Mouse (Mus musculus) splenic B cell, adult 2 months (primary cell): ENCODE data around the gene Lsg1.

Source experiments
- DNase-seq: peaks from one replicate; pipeline ENCODE4 v3.0.0-alpha.2; 2011; ENCODE audit warnings: low read depth, low spot score
- H3K27me3 ChIP-seq: 2 replicates; pipeline ENCODE4 v1.6.1; 2012; ENCODE audit warnings: mild to moderate bottlenecking, low read length, moderate library complexity, mixed read lengths; ENCODE audit not compliant: control insufficient read depth, poor library complexity, insufficient read depth, severe bottlenecking
- H3K36me3 ChIP-seq: 2 replicates; pipeline ENCODE4 v1.6.1; 2012; ENCODE audit warnings: mild to moderate bottlenecking, low read length, moderate library complexity, mixed read lengths; ENCODE audit not compliant: control insufficient read depth, poor library complexity, insufficient read depth, severe bottlenecking

Gene Lsg1

GRCm38 (mm10) chr16:30549966-30550747, 37.2 kb downstream of the Lsg1 start:
- peak; percentile 77 for DNase-seq
- Histone ChIP-seq H3K36me3 (no peaks in the 10 kb centered on the region), H3K27me3 (no peaks in the 10 kb centered on the region; the same call in 1 of the 2 replicates)

GRCm38 (mm10) chr16:30549516-30549915, 37.9 kb downstream of the Lsg1 start:
- no peak for DNase-seq
- Histone ChIP-seq H3K36me3 (no peaks in the 10 kb centered on the region), H3K27me3 (no peaks in the 10 kb centered on the region; the same call in 1 of the 2 replicates)

- Histone ChIP-seq H3K36me3 (no peaks in the 10 kb centered on the region), H3K27me3 (no peaks in the 10 kb centered on the region; the same call in 1 of the 2 replicates)
- no peak for DNase-seq
These were observed 39.1 kb downstream of the Lsg1 start for GRCm38 (mm10) chr16:30548291-30548690.

GRCm38 (mm10) chr16:30544693-30545092, 42.7 kb downstream of the Lsg1 start:
- Histone ChIP-seq H3K27me3 (no peaks in the 10 kb centered on the region), H3K36me3 (no peaks in the 10 kb centered on the region)
- no peak for DNase-seq

- H3K36me3 ChIP-seq, result no peaks in the 10 kb centered on the region
- H3K27me3 ChIP-seq, result no peaks in the 10 kb centered on the region
- DNase-seq, result no peak
These were observed 44.0 kb downstream of the Lsg1 start for GRCm38 (mm10) chr16:30543386-30543785.

GRCm38 (mm10) chr16:30542826-30543225, 44.6 kb downstream of the Lsg1 start:
- no peaks in the 10 kb centered on the region for H3K36me3 ChIP-seq
- DNase-seq, result no peak
- no peaks in the 10 kb centered on the region for H3K27me3 ChIP-seq

GRCm38 (mm10) chr16:30540107-30541001, 47.0 kb downstream of the Lsg1 start:
- no peak for DNase-seq
- no peaks in the 10 kb centered on the region for H3K36me3 ChIP-seq

GRCm38 (mm10) chr16:30539433-30539832, 48.0 kb downstream of the Lsg1 start:
- peak; percentile 77 for DNase-seq
- H3K27me3 ChIP-seq, result no peaks in the 10 kb centered on the region
- H3K36me3 ChIP-seq, result no peaks in the 10 kb centered on the region

More at GRCm38 (mm10) chr16:30540107-30541001, 47.0 kb downstream of the Lsg1 start:
- H3K27me3 ChIP-seq, result no peaks in the 10 kb centered on the region

GRCm38 (mm10) chr16:30535075-30535474, 52.3 kb downstream of the Lsg1 start:
- H3K36me3 ChIP-seq, result no peaks in the 10 kb centered on the region
- DNase-seq, result peak; percentile 56
- H3K27me3 ChIP-seq, result no peaks in the 10 kb centered on the region

- Histone ChIP-seq H3K27me3 (no peaks in the 10 kb centered on the region), H3K36me3 (no peaks in the 10 kb centered on the region)
- no peak for DNase-seq
These were observed 53.8 kb downstream of the Lsg1 start for GRCm38 (mm10) chr16:30533592-30533991.

GRCm38 (mm10) chr16:30532929-30533328, 54.5 kb downstream of the Lsg1 start:
- Histone ChIP-seq H3K27me3 (no peaks in the 10 kb centered on the region), H3K36me3 (no peaks in the 10 kb centered on the region)
- DNase-seq, result no peak

GRCm38 (mm10) chr16:30531761-30532406, 55.5 kb downstream of the Lsg1 start:
- H3K27me3 ChIP-seq, result no peaks in the 10 kb centered on the region
- DNase-seq, result peak; percentile 70
- no peaks in the 10 kb centered on the region for H3K36me3 ChIP-seq

GRCm38 (mm10) chr16:30530815-30531214, 56.6 kb downstream of the Lsg1 start:
- Histone ChIP-seq H3K36me3 (no peaks in the 10 kb centered on the region), H3K27me3 (no peaks in the 10 kb centered on the region)
- peak; percentile 35 for DNase-seq

- DNase-seq, result no peak
- H3K36me3 ChIP-seq, result no peaks in the 10 kb centered on the region
- no peaks in the 10 kb centered on the region for H3K27me3 ChIP-seq
These were observed 59.0 kb downstream of the Lsg1 start for GRCm38 (mm10) chr16:30528386-30528785.
